Mouse (Mus musculus): ENCODE results near the gene Coro2b. TPM values are rescaled to one million over a fixed set of nuclear protein-coding genes. Genes with fewer than 3 reads are reported as not detected.

Gene Coro2b
- polyA plus RNA-seq, 2 experiments: 0.57 to 1.1 TPM

DNA sequence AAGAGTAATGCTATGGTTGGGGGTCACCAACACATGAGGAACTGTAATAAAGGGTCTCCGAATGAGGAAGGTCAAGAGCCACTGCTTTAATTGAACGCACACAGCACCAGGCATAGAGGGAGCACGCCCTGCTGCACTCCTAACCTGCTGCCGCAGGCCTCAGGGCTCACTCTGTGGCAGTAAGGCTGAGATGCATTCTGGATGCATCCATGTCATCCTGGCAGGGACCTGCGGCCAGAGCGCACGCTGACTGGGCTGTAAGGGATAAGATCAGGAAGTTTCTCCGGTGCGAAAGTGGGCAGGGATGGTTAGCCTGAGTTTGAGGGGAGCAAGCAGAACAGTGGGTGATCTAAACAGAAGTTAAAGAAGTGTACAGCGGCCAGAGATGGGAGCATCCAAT lies 17.5 kb downstream of the Coro2b start:
- Histone ChIP-seq H3K4me3 (ENCODE audit: insufficient read depth in 1 of 2, low read depth in 2 of 2, low read length in 2 of 2) (no peak overlapping the region), H3K27ac (no peak overlapping the region), H3K27me3 (ENCODE audit: control insufficient read depth, insufficient read depth, low read length) (peaks cover 3% of the 10 kb centered on the region; the same call in 1 of the 2 replicates), H3K4me1 (replicated peaks; ENCODE audit: control insufficient read depth in 2 of 2, insufficient read depth in 2 of 2, low read length in 1 of 2) (peaks cover 0 to 3% of the 10 kb centered on the region in 2 experiments; a peak in 1 of 4 replicates), H3K36me3 (replicated peaks; ENCODE audit: control insufficient read depth, insufficient read depth, low read depth) (no peaks in the 10 kb centered on the region), H3K9me3 (ENCODE audit: control insufficient read depth, low read length) (no peaks in the 10 kb centered on the region), H3K9ac (replicated peaks) (no peak overlapping the region), H3K4me2 (ENCODE audit: low read depth) (no peak overlapping the region)
- DNase-seq (ENCODE audit: low read depth in 3 of 3, low spot score in 3 of 3) (no peak), ATAC-seq (ENCODE audit: insufficient read depth) (no peak)
- WGBS (ENCODE audit: insufficient replicate concordance): 76% methylated on average over 10 of the region's 10 CpGs
- no peak for TF ChIP-seq EP300 (IDR thresholded peaks at IDR 0.05; ENCODE audit: low read depth)

DNA sequence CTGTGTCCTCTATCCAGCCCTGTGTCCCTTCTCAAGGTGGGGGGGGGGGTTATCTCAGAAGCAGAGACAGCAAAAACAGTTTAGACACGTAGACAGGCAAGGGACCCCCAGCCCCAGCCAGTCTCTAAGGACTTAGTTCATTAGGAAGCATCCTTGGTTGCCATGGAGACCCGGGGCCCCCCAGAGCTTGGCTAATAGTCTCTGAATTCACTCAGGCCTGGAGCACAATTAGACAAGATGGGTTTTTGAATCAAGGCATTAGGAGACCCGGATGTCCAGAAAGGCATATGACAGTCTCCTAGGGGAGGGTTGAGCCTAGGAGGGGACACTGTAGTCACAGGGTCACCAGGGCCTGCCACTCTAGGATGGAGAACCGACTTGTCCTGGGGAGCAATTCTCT lies 18.3 kb downstream of the Coro2b start:
- H3K4me1 ChIP-seq (replicated peaks; ENCODE audit: control insufficient read depth in 2 of 2, insufficient read depth in 2 of 2, low read length in 1 of 2): peaks cover 0 to under 1% of the 10 kb centered on the region in 2 experiments; a peak in 1 of 4 replicates
- ATAC-seq (ENCODE audit: insufficient read depth) (no peak), DNase-seq (ENCODE audit: low read depth in 3 of 3, low spot score in 3 of 3) (no peak)
- no peak overlapping the region for H3K4me3 ChIP-seq (ENCODE audit: insufficient read depth in 1 of 2, low read depth in 2 of 2, low read length in 2 of 2)
- no peaks in the 10 kb centered on the region for H3K36me3 ChIP-seq (replicated peaks; ENCODE audit: control insufficient read depth, insufficient read depth, low read depth)
- WGBS (ENCODE audit: insufficient replicate concordance): 45% methylated on average over 4 of the region's 4 CpGs
- H3K4me2 ChIP-seq (ENCODE audit: low read depth): no peak overlapping the region
- no peak overlapping the region for H3K27ac ChIP-seq
- no peaks in the 10 kb centered on the region for H3K9me3 ChIP-seq (ENCODE audit: control insufficient read depth, low read length)
- peaks cover 3% of the 10 kb centered on the region; the same call in 1 of the 2 replicates for H3K27me3 ChIP-seq (ENCODE audit: control insufficient read depth, insufficient read depth, low read length)
- no peak for TF ChIP-seq EP300 (IDR thresholded peaks at IDR 0.05; ENCODE audit: low read depth)
- TF ChIP-seq CTCF (IDR thresholded peaks at IDR 0.05; ENCODE audit: low read depth): no peak
- H3K9ac ChIP-seq (replicated peaks): no peak overlapping the region

DNA sequence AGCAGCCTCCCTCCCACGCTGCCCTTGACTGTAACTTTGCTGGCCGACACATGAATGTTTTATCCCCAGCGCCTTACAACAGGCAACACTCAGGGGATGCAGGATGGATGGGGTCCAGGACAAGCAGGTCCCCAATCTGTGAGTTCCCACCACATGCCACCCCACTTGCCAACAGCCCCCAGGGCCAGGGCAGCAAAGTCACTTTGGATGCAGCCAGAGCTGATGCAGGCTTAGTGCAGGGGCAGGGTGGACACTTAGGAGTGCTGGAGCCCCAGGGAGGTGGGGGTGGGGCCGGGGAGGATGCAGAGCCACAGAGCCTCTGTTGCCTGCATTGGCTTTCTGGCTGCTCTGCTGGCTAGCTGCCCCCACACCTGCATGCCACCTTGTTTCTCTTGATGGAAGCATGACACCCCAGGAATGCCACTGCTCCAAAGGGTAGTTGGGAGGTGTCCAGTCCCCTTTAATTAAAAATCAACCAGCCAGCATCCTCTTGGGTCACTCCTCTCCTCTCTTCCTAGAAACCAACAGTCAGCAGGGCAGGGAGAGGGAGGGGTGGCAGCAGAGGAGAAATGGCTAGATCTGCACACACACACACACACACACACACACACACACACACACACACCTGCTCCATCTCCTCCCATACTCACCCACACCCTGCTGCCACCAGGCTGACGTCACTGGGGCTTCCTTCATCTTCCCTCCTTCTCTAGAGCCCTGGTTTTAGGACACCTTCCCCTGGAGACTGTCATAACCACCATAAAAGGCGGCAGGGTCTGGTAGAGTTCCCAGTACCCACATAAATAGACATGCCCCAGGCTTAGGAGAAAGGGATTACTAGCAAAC lies 19.5 kb downstream of the Coro2b start:
- no peak overlapping the region for H3K27ac ChIP-seq
- no peak overlapping the region for H3K9ac ChIP-seq (replicated peaks)
- no peaks in the 10 kb centered on the region; the same call in 1 of the 2 replicates for H3K27me3 ChIP-seq (ENCODE audit: control insufficient read depth, insufficient read depth, low read length)
- no peaks in the 10 kb centered on the region for H3K4me1 ChIP-seq (replicated peaks; ENCODE audit: control insufficient read depth in 2 of 2, insufficient read depth in 2 of 2, low read length in 1 of 2)
- no peaks in the 10 kb centered on the region for H3K36me3 ChIP-seq (replicated peaks; ENCODE audit: control insufficient read depth, insufficient read depth, low read depth)
- no peak overlapping the region for H3K4me2 ChIP-seq (ENCODE audit: low read depth)
- 52% methylated on average over 6 of the region's 6 CpGs for WGBS (ENCODE audit: insufficient replicate concordance)
- TF ChIP-seq CTCF (IDR thresholded peaks at IDR 0.05; ENCODE audit: low read depth) (no peak), EP300 (IDR thresholded peaks at IDR 0.05; ENCODE audit: low read depth) (no peak)
- DNase-seq (ENCODE audit: low read depth in 3 of 3, low spot score in 3 of 3): no peak
- H3K9me3 ChIP-seq (ENCODE audit: control insufficient read depth, low read length): no peaks in the 10 kb centered on the region
- ATAC-seq (ENCODE audit: insufficient read depth): no peak
- H3K4me3 ChIP-seq (ENCODE audit: insufficient read depth in 1 of 2, low read depth in 2 of 2, low read length in 2 of 2): no peak overlapping the region

DNA sequence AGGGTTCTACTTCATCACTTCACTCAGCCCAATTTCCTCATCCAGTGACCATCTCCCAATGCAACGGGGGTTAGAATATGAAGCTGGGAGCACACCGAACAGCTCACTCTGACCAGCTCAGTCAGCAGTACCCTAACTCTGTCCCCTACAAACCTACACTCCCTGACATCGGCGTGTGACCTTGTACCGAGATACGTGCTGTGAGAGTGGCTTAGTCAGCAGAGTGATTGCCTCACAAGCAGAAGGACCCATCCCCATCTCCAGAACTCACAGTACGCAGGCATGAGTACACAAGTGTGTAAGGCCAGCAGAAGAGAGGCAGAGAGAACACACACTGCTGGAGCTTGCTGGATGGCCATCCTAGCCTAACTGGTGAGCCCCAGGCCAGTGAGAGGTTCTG lies 21.7 kb downstream of the Coro2b start:
- ATAC-seq (ENCODE audit: insufficient read depth) (no peak), DNase-seq (ENCODE audit: low read depth in 3 of 3, low spot score in 3 of 3) (no peak)
- TF ChIP-seq EP300 (IDR thresholded peaks at IDR 0.05; ENCODE audit: low read depth) (no peak), CTCF (IDR thresholded peaks at IDR 0.05; ENCODE audit: low read depth) (no peak)
- H3K4me3 ChIP-seq (ENCODE audit: insufficient read depth in 1 of 2, low read depth in 2 of 2, low read length in 2 of 2): no peak overlapping the region
- no peaks in the 10 kb centered on the region for H3K4me1 ChIP-seq (replicated peaks; ENCODE audit: control insufficient read depth in 2 of 2, insufficient read depth in 2 of 2, low read length in 1 of 2)
- no peak overlapping the region for H3K27ac ChIP-seq
- H3K27me3 ChIP-seq (ENCODE audit: control insufficient read depth, insufficient read depth, low read length): no peaks in the 10 kb centered on the region
- no peaks in the 10 kb centered on the region for H3K9me3 ChIP-seq (ENCODE audit: control insufficient read depth, low read length)
- H3K9ac ChIP-seq (replicated peaks): no peak overlapping the region
- 64% methylated on average over 7 of the region's 7 CpGs for WGBS (ENCODE audit: insufficient replicate concordance)
- no peaks in the 10 kb centered on the region for H3K36me3 ChIP-seq (replicated peaks; ENCODE audit: control insufficient read depth, insufficient read depth, low read depth)
- H3K4me2 ChIP-seq (ENCODE audit: low read depth): no peak overlapping the region

DNA sequence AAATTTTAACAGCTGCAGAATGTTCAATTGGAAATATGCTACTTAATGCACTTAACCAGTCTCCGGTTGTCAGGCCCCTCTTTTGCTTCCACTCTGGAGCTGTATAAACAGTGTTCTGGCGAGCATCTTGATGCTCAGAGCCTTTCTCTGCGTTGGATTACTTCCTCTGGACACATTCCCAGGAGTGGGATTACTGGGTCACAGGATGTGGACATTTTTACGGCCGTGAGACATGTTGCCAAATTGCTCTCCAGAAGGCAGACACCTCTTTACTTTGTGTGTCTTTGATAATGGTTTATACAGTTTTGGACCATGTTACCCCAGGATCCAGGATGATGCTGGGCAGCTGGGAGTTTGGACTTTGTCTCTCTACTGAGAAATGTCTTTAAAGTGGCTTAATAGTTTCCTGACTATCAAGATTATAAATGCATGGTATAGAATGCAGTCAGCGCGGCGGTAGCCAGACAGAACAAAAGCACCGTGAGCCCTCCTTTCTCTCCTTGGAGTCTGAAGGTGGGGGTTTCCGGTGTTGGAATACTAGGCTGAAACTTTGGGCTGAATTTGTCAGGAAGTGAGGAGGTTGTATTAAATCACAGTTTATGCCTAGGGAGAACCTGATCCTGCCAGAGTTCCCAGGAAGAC lies 23.2 kb downstream of the Coro2b start:
- no peak overlapping the region for H3K4me2 ChIP-seq (ENCODE audit: low read depth)
- H3K4me3 ChIP-seq (ENCODE audit: insufficient read depth in 1 of 2, low read depth in 2 of 2, low read length in 2 of 2): no peak overlapping the region
- H3K9me3 ChIP-seq (ENCODE audit: control insufficient read depth, low read length): no peaks in the 10 kb centered on the region
- H3K4me1 ChIP-seq (replicated peaks; ENCODE audit: control insufficient read depth in 2 of 2, insufficient read depth in 2 of 2, low read length in 1 of 2): no peaks in the 10 kb centered on the region
- H3K27ac ChIP-seq: no peak overlapping the region
- no peaks in the 10 kb centered on the region for H3K36me3 ChIP-seq (replicated peaks; ENCODE audit: control insufficient read depth, insufficient read depth, low read depth)
- no peaks in the 10 kb centered on the region for H3K27me3 ChIP-seq (ENCODE audit: control insufficient read depth, insufficient read depth, low read length)
- no peak for ATAC-seq (ENCODE audit: insufficient read depth)
- TF ChIP-seq CTCF (IDR thresholded peaks at IDR 0.05; ENCODE audit: low read depth) (no peak), EP300 (IDR thresholded peaks at IDR 0.05; ENCODE audit: low read depth) (no peak)
- 59% methylated on average over 10 of the region's 10 CpGs for WGBS (ENCODE audit: insufficient replicate concordance)
- no peak for DNase-seq (ENCODE audit: low read depth in 3 of 3, low spot score in 3 of 3)
- no peak overlapping the region for H3K9ac ChIP-seq (replicated peaks)

Measured in liver, embryonic 14.5 days (tissue).